Mouse (Mus musculus): Measurements from ENCODE around the gene Kcnip4.

The Kcnip4 gene
- long read RNA-seq, experiment 1, partial matches to known transcripts = 1 of 2 reads
- long read RNA-seq, experiment 1, other reads (novel, unspliced or antisense) = 1 of 2 reads
- long read RNA-seq, experiment 2, partial matches to known transcripts = 0 of 1 reads
- long read RNA-seq, experiment 2, other reads (novel, unspliced or antisense) = 1 of 1 reads

DNA sequence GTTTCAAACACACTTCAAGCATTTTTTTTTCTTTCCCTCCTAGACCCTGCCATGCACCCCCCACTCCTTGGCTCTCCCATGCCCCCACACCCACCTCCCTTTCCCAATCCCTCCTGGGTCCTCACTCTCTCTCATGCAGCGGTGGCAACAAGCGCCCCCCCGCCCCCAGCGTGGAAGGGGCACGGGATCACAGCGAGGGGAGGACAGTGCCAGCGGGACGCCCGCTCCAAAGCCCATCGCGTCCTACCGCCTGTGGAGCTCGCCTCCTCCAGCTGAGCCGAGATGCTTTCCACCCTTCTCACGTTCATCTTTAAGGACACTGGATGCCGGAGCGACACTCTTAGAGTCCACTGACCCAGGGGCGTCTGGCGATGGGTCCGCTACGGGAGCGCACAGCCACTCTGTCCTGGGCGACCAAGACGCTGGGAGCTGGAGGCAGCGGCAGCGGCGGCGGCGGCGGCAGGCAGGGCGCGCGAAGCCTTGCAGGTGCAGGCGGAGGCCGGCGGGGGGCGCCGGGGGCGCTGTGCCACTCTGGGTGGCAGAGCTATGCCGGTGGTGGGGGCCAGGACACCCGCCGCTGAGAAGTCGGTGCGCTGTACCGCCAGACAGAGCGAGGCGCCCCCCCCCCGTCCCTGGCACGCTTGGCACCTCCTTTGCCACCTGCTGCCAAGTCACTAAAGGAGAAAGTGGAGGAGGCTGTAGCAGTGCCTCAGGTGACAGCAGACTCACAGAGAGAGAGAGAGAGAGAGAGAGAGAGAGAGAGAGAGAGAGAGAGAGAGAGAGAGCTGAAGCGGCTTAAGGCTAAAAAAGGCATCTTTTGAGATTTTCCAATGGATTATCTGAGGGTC, at the start of gene Kcnip4:
Gene Kcnip4 (minus strand): TSS at position 514 of the 848 bp plus-strand sequence.
- intact Hi-C loops (cut with DNase I) = no loop called here

DNA sequence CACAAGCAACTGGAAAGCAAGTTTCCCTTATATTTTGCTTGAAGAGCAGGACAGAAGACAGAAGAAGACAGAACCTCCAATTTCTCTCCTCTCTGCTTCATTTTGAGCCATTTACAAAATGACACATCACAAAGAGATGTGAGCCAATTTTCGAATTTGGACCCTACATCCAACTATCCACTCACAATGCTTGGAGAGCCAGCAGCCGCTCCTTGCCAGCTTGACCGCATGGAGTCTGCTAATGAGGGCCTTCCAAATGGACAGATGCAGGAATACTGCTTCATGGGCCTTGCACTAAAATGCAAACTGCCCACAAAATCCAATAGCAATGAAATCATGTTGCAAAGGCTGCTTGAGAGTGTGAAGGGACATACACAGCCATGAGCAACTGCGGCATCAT, 47.2 kb upstream of the Kcnip4 start:
- intact Hi-C loops (cut with DNase I) = no loop called here

DNA sequence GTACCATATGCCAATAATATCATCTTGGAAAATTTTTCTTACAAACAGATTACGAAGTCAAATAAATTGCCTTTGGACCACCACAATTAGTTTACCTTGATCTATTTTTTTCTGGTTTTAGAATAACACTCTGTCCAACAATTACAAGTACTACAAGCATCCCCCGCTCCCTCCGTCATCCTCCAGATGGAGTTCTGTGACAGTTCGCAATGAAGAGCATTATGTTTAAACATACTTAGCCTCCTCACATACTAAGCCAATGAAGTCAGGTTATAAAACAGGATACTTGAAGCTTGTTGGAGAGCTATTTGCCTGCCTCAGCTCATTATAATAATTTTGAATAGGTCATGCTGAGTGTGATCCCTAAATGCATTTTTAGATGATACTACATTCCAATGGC, 39.0 kb upstream of the Kcnip4 start:
- intact Hi-C loops (cut with DNase I) = no loop called here

- intact Hi-C loops (cut with DNase I) = no loop called here
These were observed 32.7 kb upstream of the Kcnip4 start for GRCm38 (mm10) chr5:49557436-49557835.

DNA sequence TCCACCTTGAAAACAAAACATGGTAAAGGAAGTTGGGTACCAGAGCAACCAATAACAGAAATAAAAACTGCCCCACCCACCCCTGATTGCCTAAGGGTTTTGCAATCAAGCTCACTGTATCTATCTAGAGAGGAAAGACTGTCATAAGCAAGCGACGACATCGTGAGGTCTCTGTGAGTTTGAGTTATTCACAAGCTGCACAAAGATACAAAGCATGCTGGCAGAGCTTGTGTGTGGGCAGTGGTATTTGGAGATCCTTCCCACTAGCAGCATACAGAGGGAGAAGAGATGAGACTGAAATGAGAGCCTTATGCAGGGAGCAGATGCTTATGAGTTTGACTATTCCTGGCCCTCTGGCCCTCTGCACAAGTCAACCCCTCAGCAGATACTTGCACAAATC, 23.2 kb upstream of the Kcnip4 start:
- intact Hi-C loops (cut with DNase I) = no loop called here

- intact Hi-C loops (cut with DNase I) = no loop called here
These were observed 4.7 kb upstream of the Kcnip4 start for GRCm38 (mm10) chr5:49529362-49529761.

DNA sequence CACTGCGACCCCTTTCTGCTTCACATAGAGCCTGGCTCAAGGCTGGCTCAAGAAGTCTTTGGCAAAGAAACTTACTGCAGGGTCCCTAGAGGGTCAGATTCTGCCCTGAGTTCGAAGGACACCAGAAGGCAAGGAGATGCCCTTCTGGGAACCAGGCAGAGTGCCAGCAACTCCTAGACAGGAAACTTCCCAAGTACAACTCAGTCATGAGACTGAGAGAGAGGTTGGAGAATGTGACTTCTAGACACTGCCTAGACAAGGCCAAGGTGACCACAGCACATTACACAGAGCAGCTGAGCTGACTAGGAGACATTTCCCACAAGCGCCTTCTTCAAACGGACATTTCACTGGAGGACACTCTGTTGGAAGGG, 520 bp upstream of the Kcnip4 start:
- intact Hi-C loops (cut with DNase I) = no loop called here

GRCm38 (mm10) chr5:49523997-49524393, 712 bp downstream of the Kcnip4 start:
- intact Hi-C loops (cut with DNase I) = no loop called here

GRCm38 (mm10) chr5:49522986-49523385, 1.7 kb downstream of the Kcnip4 start:
- intact Hi-C loops (cut with DNase I) = no loop called here

GRCm38 (mm10) chr5:49498743-49499142, 26.0 kb downstream of the Kcnip4 start:
- intact Hi-C loops (cut with DNase I) = no loop called here

GRCm38 (mm10) chr5:49487270-49487669, 37.4 kb downstream of the Kcnip4 start:
- intact Hi-C loops (cut with DNase I) = no loop called here

- intact Hi-C loops (cut with DNase I) = no loop called here
These were observed 54.0 kb downstream of the Kcnip4 start for GRCm38 (mm10) chr5:49470738-49471137.

GRCm38 (mm10) chr5:49460643-49461276, 63.9 kb downstream of the Kcnip4 start:
- intact Hi-C loops (cut with DNase I) = no loop called here

DNA sequence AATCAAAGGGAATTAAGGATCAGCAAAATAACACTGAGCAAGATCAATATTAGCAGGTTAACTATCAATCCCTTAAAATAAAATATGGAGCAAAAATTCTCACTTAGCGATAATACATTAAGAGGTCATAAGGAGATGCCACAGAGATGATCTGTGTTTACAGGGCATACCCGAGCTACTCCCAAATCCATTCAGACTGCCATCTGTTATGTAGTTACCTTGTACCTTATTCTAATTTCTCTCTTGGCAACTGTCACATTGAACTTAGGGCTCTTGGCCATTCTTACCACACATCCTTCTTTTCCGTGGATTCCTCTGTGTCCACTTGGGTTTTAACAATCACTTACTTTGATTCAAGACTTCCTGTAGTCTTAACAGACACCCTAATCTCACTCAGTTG, 71.6 kb downstream of the Kcnip4 start:
- intact Hi-C loops (cut with DNase I) = no loop called here

GRCm38 (mm10) chr5:49451295-49451694, 73.4 kb downstream of the Kcnip4 start:
- intact Hi-C loops (cut with DNase I) = no loop called here

GRCm38 (mm10) chr5:49450876-49451275, 73.8 kb downstream of the Kcnip4 start:
- intact Hi-C loops (cut with DNase I) = no loop called here

GRCm38 (mm10) chr5:49437236-49437635, 87.5 kb downstream of the Kcnip4 start:
- intact Hi-C loops (cut with DNase I) = no loop called here

DNA sequence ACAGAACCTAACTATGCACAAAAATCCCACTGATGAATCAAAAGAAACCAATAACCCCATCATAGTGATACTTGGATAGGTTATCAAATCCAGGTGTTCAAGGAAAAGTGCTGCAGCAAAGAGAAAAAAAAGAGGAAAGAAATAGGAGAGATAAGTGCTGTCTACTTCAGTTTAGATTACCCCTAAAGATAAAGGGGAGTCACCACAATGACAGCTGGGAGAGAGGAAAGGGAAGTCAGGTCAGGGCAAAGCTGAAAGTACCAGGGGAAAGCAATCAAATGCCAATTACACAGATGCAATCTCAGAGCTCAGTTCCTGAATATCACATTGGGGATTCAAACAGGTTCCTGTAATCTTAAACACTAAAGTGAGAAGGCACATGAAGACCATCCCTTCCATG, 97.0 kb downstream of the Kcnip4 start:
- intact Hi-C loops (cut with DNase I) = no loop called here

- intact Hi-C loops (cut with DNase I) = no loop called here
These were observed 105.0 kb downstream of the Kcnip4 start for GRCm38 (mm10) chr5:49419707-49420106.

- intact Hi-C loops (cut with DNase I) = no loop called here
These were observed 116.4 kb downstream of the Kcnip4 start for GRCm38 (mm10) chr5:49408351-49408750.

GRCm38 (mm10) chr5:49370543-49371076, 154.1 kb downstream of the Kcnip4 start:
- intact Hi-C loops (cut with DNase I) = loop anchor here (2.0 kb wide), 1 partner anchor 590 kb away; no protein-coding TSS in a partner anchor
